Mouse (Mus musculus) adrenal gland, adult (tissue): ENCODE results near the gene Gpx3.

Experiments
- DNase-seq, 2 experiments: peaks; one replicate each; pipeline ENCODE4 v3.0.0; 2022 to 2023; ENCODE audit warnings: low spot score in 1 of 2; ENCODE audit not compliant: inconsistent age in 2 of 2

The Gpx3 gene

GRCm38 (mm10) chr11:54902333-54903323, at the start of gene Gpx3:
TSS of gene Gpx3 (plus strand) at chr11:54902453.
- peak; percentile 81 to 91 for DNase-seq

- DNase-seq: peak in 1 of 2 experiments; percentile 16
These were observed 43.4 kb upstream of the Gpx3 start for GRCm38 (mm10) chr11:54858880-54859279.

GRCm38 (mm10) chr11:54859322-54860165, 42.7 kb upstream of the Gpx3 start:
- peak in 1 of 2 experiments; percentile 57 for DNase-seq

- DNase-seq: peak; percentile 98
These were observed 41.8 kb upstream of the Gpx3 start, which contains the start of gene Lyrm7 for GRCm38 (mm10) chr11:54860256-54861038. TSS of gene Lyrm7 (minus strand) at chr11:54860916.

- DNase-seq: peak in 1 of 2 experiments; percentile 55
These were observed 40.5 kb upstream of the Gpx3 start for GRCm38 (mm10) chr11:54861471-54862420.

GRCm38 (mm10) chr11:54862621-54863520, 39.4 kb upstream of the Gpx3 start:
- peak; percentile 50 to 86 for DNase-seq

GRCm38 (mm10) chr11:54865330-54866085, 36.7 kb upstream of the Gpx3 start:
- peak in 1 of 2 experiments; percentile 29 for DNase-seq

GRCm38 (mm10) chr11:54866119-54867048, 35.9 kb upstream of the Gpx3 start, which contains the start of gene Hint1:
TSS of gene Hint1 (plus strand) at chr11:54866383.
- DNase-seq: peak; percentile 94 to 98

- DNase-seq: peak; percentile 62 to 82
These were observed 35.2 kb upstream of the Gpx3 start for GRCm38 (mm10) chr11:54867049-54867385.

- DNase-seq: peak in 1 of 2 experiments; percentile 57
These were observed 34.3 kb upstream of the Gpx3 start for GRCm38 (mm10) chr11:54867903-54868434.

GRCm38 (mm10) chr11:54868445-54868844, 33.8 kb upstream of the Gpx3 start:
- no peak for DNase-seq

- no peak for DNase-seq
These were observed 32.9 kb upstream of the Gpx3 start for GRCm38 (mm10) chr11:54869318-54869717.

GRCm38 (mm10) chr11:54871831-54872537, 30.3 kb upstream of the Gpx3 start:
- DNase-seq: peak; percentile 51 to 88

GRCm38 (mm10) chr11:54876031-54876430, 26.2 kb upstream of the Gpx3 start:
- DNase-seq: no peak

- no peak for DNase-seq
These were observed 23.4 kb upstream of the Gpx3 start for GRCm38 (mm10) chr11:54878893-54879292.

GRCm38 (mm10) chr11:54879434-54879833, 22.8 kb upstream of the Gpx3 start:
- peak; percentile 52 to 93 for DNase-seq
